Mouse (Mus musculus) liver, embryonic 13.5 days (tissue): Measurements from ENCODE around the gene Pdxdc1. TPM values are rescaled to one million over a fixed set of nuclear protein-coding genes. Genes with fewer than 3 reads are reported as not detected.
"Not testable (repeated sequence)": the region's sequence is repeated elsewhere in the genome, so short reads cannot be mapped to it uniquely, and the experiment has no call there.

ENCODE experiments used
- ATAC-seq: fragments of 200-750 bp; cut with Nextera tagmentation; 2 replicates; pipeline ENCODE4 v1.8.0; 2017; ENCODE audit warnings: low read depth, mild to moderate bottlenecking, moderate number of reproducible peaks, moderate library complexity
- DNase-seq: peaks from one replicate; pipeline ENCODE4 v3.0.0; 2022
- H3K27ac ChIP-seq: fragments of 300-500 bp; sonication (generic); 2 replicates; pipeline ENCODE4 v1.5.1; 2015; ENCODE audit warnings: moderate library complexity, mild to moderate bottlenecking, inconsistent platforms
- H3K27me3 ChIP-seq: fragments of 300-500 bp; sonication (generic); 2 replicates; pipeline ENCODE4 v1.6.1; 2015; ENCODE audit warnings: mild to moderate bottlenecking, inconsistent platforms
- H3K36me3 ChIP-seq: fragments of 300-500 bp; sonication (generic); 2 replicates; pipeline ENCODE4 v1.6.1; 2015; ENCODE audit warnings: mild to moderate bottlenecking, inconsistent platforms
- H3K4me1 ChIP-seq: fragments of 300-500 bp; sonication (generic); replicated peaks from 2 replicates; pipeline ENCODE4 v1.6.1; 2015; ENCODE audit warnings: inconsistent platforms
- H3K4me2 ChIP-seq: fragments of 300-500 bp; sonication (generic); 2 replicates; pipeline ENCODE4 v1.6.1; 2015; ENCODE audit warnings: inconsistent platforms, mild to moderate bottlenecking, moderate library complexity
- H3K4me3 ChIP-seq: fragments of 300-500 bp; sonication (generic); replicated peaks from 2 replicates; pipeline ENCODE4 v1.5.1; 2015; ENCODE audit warnings: mild to moderate bottlenecking, inconsistent platforms
- H3K9ac ChIP-seq: fragments of 300-500 bp; sonication (generic); 2 replicates; pipeline ENCODE4 v1.6.1; 2015; ENCODE audit warnings: mild to moderate bottlenecking, inconsistent platforms
- H3K9me3 ChIP-seq: fragments of 300-500 bp; sonication (generic); replicated peaks from 2 replicates; pipeline ENCODE4 v1.6.1; 2016; ENCODE audit warnings: inconsistent platforms
- WGBS: fragments of 180-500 bp; shearing (Covaris S2); methylation state at CpG from one replicate; pipeline ENCODE4 v1.1.7; 2015; ENCODE audit not compliant: insufficient replicate concordance; 5-methylcytosine and 5-hydroxymethylcytosine counted together
- polyA plus RNA-seq: library from polyadenylated mRNA; unstranded; fragments of >200 nt; fragmentation: Nextera tagmentation; extraction: Ambion mirVana; gene quantifications from 2 replicates; pipeline ENCODE4 v1.2.1, GENCODE M21; 2015

Pdxdc1 gene
- polyA plus RNA-seq, result 24.2 and 28.0 TPM in 2 replicates

DNA sequence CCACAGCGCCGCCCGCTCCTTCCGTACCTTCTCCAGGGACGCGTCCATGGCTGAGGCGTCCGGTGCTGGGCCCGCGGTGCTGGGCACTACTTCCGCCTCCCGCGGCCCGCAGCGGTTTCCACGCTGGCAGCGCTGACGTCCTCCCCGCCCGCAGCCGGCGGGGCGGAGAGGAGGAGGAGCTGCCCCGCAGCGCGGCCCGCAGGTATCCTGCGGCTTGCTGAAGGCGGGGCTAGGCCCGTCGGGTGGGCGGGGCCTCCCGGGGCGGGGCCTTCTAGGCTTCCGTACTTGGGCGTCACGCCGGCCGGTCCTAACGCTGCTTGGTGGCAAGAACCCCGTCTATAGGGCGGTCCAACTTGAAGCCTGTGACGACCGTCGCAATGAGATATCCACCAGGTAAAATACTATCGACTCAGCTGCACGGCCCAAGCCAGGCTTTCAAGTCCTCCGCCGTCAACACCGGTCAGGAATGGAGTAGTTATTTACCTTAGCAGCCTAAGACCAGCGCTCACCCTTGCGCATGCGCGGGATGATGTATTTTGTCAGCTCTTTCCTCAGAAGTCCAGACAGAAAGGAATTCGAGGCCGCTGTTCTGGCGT lies at the start of gene Pdxdc1, which contains the start of gene Mpv17l:
Pdxdc1 (minus strand) TSS at position 244 of the 596 bp plus-strand sequence.
Mpv17l (plus strand) TSS at position 274 of the 596 bp plus-strand sequence.
- peak; percentile 97 for DNase-seq
- H3K4me3 ChIP-seq, result peak within 1 kb of the TSS; percentile 96
- H3K4me2 ChIP-seq, result peak within 1 kb of the TSS; percentile 85
- peak within 1 kb of the TSS; percentile 96 for H3K9ac ChIP-seq
- no peaks in the 10 kb centered on the region for H3K27me3 ChIP-seq
- no peaks in the 10 kb centered on the region for H3K36me3 ChIP-seq
- H3K27ac ChIP-seq, result peak within 1 kb of the TSS; percentile 85
- ATAC-seq, result peak; percentile 96
- peaks cover 33% of the 10 kb centered on the region for H3K4me1 ChIP-seq
- under 1% methylated on average over 49 of the region's 57 CpGs for WGBS
- no peaks in the 10 kb centered on the region for H3K9me3 ChIP-seq

DNA sequence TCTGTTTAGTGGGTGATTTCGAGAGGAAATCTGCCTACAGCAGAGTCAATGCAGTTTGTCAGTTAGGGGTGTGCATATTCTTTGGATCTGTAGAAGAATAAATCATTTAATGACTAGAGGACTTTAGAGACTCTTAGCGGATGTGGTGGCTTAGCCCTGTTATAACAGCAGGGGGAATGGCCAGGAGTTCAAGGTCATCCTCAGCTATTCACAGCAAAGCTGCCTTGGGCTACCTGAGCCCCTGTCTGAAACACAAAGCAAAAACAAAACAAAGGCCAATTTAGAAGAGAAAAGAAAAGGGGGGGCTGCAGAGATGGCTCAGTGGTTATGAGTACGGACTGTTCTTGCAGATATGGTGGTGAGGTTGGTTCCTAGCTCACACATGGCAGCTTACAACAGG lies 48.3 kb upstream of the Pdxdc1 start:
- Histone ChIP-seq H3K9ac (no peak overlapping the region), H3K27ac (no peak overlapping the region), H3K4me3 (no peak overlapping the region), H3K4me2 (no peak overlapping the region), H3K4me1 (no peaks in the 10 kb centered on the region), H3K27me3 (no peaks in the 10 kb centered on the region), H3K36me3 (no peaks in the 10 kb centered on the region), H3K9me3 (no peaks in the 10 kb centered on the region)
- WGBS, result 53% methylated on average over 3 of the region's 3 CpGs
- no peak for ATAC-seq
- no peak for DNase-seq

DNA sequence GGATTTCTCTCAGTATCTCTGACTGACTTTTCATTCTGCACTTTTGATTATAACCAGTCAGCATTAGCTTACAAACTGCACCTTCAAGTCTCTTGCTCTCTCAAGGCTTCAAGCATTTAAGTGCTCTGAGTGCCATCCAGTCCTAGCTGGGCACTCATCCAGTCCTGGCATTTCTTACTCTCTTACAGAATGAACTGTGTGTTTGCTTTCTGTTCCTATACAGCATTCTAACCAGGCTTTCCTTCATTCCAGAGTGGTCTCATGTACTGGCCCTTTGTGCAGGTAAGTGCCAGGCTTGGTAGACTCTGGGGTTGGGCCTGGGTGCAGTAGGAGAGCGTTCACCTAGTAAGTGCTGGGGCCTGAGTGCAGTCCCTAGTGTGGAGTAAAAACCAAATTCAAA lies 43.4 kb upstream of the Pdxdc1 start:
- Histone ChIP-seq H3K27me3 (peaks cover 6% of the 10 kb centered on the region), H3K4me3 (no peak overlapping the region), H3K27ac (no peak overlapping the region), H3K36me3 (no peaks in the 10 kb centered on the region), H3K9ac (no peak overlapping the region), H3K4me2 (no peak overlapping the region), H3K4me1 (no peaks in the 10 kb centered on the region), H3K9me3 (no peaks in the 10 kb centered on the region)
- WGBS, result 75% methylated on average over 1 of the region's 1 CpGs
- DNase-seq (no peak), ATAC-seq (no peak)

DNA sequence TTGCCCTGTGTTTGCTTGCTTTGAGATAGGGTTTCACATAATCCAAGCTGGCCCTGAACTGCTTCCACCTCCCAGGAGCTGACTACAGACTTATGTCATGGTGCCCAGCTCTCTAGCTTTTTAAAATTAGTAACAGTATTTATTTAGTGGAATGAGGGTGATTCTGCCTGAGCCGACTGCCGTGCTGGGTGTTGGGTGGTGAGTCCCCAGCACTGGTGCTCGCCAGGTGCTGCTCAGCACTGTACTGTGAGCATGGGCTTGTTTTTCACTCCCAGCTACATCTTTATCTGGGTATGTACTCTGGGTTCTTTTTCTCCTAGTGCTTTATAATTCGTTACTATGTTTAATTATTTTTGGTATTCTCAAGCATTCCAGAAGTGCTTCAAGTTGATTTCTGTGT lies 42.2 kb upstream of the Pdxdc1 start:
- H3K9ac ChIP-seq, result no peak overlapping the region
- no peak for DNase-seq
- peaks cover 17% of the 10 kb centered on the region for H3K27me3 ChIP-seq
- no peak overlapping the region for H3K4me3 ChIP-seq
- 0 out of 2 replicates have a peak, but pooled peaks cover 5% of the 10 kb centered on the region for H3K4me1 ChIP-seq
- WGBS, result 59% methylated on average over 4 of the region's 4 CpGs
- no peaks in the 10 kb centered on the region for H3K9me3 ChIP-seq
- no peak overlapping the region for H3K27ac ChIP-seq
- no peak overlapping the region for H3K4me2 ChIP-seq
- no peak for ATAC-seq
- H3K36me3 ChIP-seq, result no peaks in the 10 kb centered on the region

DNA sequence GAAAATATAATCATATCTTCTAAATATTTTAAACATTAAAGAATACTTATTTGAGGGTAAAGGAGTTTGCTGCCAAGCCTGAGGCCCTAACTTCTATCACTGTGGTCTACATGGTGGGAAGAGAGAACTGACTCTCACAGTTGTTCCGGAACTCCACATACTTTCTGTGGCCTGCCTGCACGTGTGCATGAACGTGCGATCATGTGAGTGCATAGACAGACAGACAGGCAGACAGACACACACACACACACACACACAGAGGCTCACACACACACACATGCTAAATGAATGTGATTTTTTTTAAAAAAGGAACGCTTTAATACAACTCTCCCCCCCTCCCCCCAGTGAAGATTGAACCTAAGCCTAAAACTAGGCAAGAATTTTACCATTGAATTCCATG lies 41.8 kb upstream of the Pdxdc1 start:
- peaks cover 21% of the 10 kb centered on the region for H3K27me3 ChIP-seq
- H3K27ac ChIP-seq, result no peak overlapping the region
- 64% methylated on average over 5 of the region's 5 CpGs for WGBS
- H3K4me1 ChIP-seq, result 0 out of 2 replicates have a peak, but pooled peaks cover 5% of the 10 kb centered on the region
- DNase-seq, result no peak
- H3K9me3 ChIP-seq, result no peaks in the 10 kb centered on the region
- H3K4me2 ChIP-seq, result no peak overlapping the region
- H3K9ac ChIP-seq, result no peak overlapping the region
- no peak overlapping the region for H3K4me3 ChIP-seq
- ATAC-seq, result no peak
- H3K36me3 ChIP-seq, result no peaks in the 10 kb centered on the region

DNA sequence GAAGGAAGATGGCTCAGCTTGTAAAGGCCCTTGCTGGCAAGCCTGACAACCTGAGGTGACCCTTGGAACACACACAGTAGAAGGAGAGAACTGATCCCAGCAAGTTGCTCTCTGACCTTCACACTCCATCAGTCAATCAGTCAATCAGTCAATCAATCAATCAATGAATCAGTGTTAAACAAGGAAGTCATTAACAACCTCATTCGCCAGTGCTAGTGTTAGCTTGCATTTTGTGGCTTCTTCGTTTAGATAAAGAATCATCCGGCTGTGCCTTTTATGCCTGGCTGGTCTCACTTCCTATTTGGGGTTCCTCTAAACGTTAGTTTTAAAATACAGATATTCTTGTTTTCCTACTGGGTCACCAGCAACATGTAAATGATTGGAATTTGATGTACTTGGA lies 41.2 kb upstream of the Pdxdc1 start:
- Histone ChIP-seq H3K9me3 (no peaks in the 10 kb centered on the region), H3K36me3 (no peaks in the 10 kb centered on the region), H3K4me2 (no peak overlapping the region), H3K4me3 (no peak overlapping the region), H3K9ac (no peak overlapping the region), H3K27ac (no peak overlapping the region), H3K27me3 (peaks cover 27% of the 10 kb centered on the region), H3K4me1 (0 out of 2 replicates have a peak, but pooled peaks cover 5% of the 10 kb centered on the region)
- 19% methylated on average over 4 of the region's 4 CpGs for WGBS
- no peak for DNase-seq
- ATAC-seq, result no peak

DNA sequence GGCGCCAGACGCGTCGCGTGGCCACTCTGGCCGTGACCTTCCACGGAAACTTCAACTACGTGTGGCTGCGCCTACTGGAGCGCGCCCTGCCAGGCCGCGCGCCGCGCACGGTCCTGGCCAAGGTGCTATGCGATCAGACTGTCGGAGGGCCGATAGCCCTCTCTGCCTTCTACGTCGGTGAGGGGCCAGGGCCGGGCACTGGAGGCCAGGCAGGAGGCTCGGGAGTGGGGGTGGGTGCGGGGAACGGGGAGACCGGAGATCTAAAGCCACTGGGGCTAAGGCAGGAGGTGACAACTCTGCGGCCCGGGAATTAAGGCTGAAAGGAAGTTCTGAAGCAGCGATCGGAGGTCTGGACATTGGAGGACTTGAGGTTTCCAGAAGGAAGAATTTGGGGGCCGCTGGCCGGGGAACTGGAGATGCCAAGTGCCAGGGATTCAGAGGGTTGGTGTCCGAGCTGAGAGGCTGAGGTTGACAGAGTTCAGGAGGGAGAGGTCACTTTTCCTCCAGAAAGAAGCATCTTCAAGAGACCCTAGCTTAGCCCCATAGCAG lies 38.0 kb upstream of the Pdxdc1 start:
- Histone ChIP-seq H3K27ac (no peak overlapping the region), H3K27me3 (peaks cover 28% of the 10 kb centered on the region), H3K9ac (no peak overlapping the region; the same call in 1 of the 2 replicates), H3K36me3 (no peaks in the 10 kb centered on the region), H3K9me3 (no peaks in the 10 kb centered on the region), H3K4me3 (peak overlapping the region; percentile 49), H3K4me2 (peak overlapping the region; percentile 70), H3K4me1 (0 out of 2 replicates have a peak, but pooled peaks cover 5% of the 10 kb centered on the region)
- 3% methylated on average over 34 of the region's 34 CpGs for WGBS
- ATAC-seq (0 out of 2 replicates have a peak, but pooled peaks have one; percentile 26), DNase-seq (no peak)

DNA sequence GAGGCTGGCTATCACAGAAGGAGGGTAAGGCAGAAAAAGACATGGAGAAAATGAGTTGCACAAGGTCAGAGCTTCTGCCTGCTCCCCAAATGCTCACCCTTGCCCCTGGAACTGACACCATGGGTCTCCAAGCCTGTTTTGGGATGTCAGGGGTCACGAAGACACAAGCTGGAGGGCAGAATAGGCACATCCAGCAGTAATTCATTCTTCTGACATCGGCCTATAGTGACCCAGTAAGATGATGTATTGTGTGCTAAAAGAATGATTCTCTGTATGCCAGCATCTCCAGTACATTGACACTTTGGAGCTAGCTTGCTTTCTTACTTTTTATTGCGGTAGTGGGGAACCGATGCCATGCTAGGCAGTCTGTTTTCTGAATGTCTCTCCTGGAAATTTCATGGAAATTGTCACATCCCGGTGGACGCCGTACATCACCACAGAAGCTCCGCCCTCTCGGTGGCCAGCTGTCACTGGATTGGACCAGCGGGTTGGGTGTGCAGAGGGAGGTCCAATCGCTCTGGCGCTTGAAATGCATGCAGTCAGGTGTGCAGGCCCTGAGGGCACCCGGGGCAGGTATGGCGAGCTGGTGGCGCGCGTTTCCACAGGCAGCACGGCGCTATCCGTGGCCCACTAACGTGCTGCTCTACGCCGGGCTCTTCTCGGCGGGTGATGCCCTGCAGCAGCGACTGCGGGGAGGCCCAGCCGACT lies 37.4 kb upstream of the Pdxdc1 start:
- peaks cover 28% of the 10 kb centered on the region for H3K27me3 ChIP-seq
- H3K4me1 ChIP-seq, result 0 out of 2 replicates have a peak, but pooled peaks cover 5% of the 10 kb centered on the region
- H3K9me3 ChIP-seq, result no peaks in the 10 kb centered on the region
- DNase-seq (no peak), ATAC-seq (peak; percentile 50; the same call in 1 of the 2 replicates)
- H3K9ac ChIP-seq, result no peak overlapping the region; the same call in 1 of the 2 replicates
- WGBS, result 9% methylated on average over 25 of the region's 28 CpGs
- no peak overlapping the region for H3K27ac ChIP-seq
- H3K4me3 ChIP-seq, result peak overlapping the region; percentile 49
- H3K4me2 ChIP-seq, result peak overlapping the region; percentile 70
- H3K36me3 ChIP-seq, result no peaks in the 10 kb centered on the region

DNA sequence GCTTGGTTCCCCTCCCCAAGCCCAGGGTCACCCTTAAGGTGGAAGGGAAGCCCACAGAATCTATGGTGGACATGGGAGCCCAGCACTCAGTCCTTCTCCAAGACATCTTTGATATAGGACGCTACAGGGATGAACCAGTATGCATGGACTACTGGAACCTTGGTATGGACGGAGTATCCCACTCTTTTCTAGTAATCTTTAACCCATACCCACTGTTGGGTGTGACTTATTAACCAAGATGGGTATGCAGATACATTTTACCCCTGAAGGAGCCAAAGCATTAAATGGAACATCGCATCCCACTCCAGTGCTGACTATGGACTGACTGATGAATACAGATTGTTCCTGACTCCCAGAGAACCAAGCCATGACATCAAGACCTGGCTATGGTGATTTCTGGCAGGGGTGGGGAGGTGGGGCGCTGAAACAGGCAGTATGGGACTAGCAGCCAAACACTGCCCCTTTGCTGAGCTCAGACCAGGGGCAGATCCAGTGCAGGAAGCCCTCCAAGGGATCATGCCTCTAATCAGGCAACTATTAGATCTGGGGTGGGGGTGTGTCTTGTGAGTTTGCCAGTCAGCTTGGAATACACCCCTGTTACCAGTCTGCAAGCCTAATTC lies 24.6 kb upstream of the Pdxdc1 start:
- Histone ChIP-seq H3K9me3 (no peaks in the 10 kb centered on the region), H3K4me2 (no peak overlapping the region), H3K36me3 (no peaks in the 10 kb centered on the region), H3K4me3 (no peak overlapping the region), H3K4me1 (no peaks in the 10 kb centered on the region), H3K27me3 (no peaks in the 10 kb centered on the region), H3K9ac (no peak overlapping the region), H3K27ac (no peak overlapping the region)
- DNase-seq (no peak), ATAC-seq (no peak)
- WGBS, result 63% methylated on average over 4 of the region's 4 CpGs

DNA sequence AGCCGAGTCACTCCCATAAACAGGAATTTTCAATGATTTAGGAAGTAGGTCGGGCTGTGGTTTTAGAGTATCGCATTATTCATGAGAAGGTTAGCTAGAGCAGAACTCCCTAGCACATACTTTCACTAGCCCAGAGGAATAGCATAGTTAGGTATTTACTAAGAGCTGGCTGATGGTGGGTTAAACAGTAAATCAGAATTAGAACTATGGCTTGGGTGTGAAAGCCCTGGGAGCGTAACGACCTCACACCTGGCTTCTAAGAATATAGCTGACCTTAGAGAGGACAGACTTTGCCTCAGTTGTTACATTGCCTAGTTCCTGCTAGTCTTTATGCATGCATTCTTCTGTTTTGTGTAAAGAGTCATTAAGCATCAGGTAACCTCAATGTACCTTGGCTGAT lies 20.0 kb upstream of the Pdxdc1 start:
- H3K36me3 ChIP-seq, H3K9me3 ChIP-seq, H3K27ac ChIP-seq, H3K4me3 ChIP-seq, H3K4me1 ChIP-seq, ATAC-seq, DNase-seq, H3K9ac ChIP-seq, H3K4me2 ChIP-seq, H3K27me3 ChIP-seq: not testable (repeated sequence)
- 70% methylated on average over 5 of the region's 5 CpGs for WGBS

DNA sequence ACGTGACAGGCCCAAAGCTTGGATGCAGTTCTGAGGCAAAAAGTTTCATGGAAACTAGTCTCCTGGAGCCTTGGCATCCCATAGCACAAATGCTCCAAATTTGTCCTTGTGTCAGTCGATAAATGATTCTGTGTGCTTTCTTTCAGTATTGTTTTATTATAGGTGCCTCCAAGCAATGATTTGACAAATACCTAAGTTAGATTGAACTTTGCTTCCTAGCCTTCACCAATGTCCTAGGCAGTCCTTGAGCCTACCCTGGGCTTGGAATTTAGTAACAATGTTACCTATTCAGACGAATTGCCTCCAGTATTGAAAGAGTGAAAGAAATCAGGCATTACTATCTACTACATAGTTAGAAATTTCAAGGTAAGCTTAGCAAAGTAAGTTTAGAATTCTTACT lies 19.6 kb upstream of the Pdxdc1 start:
- not testable (repeated sequence) for H3K4me1 ChIP-seq, H3K4me2 ChIP-seq, H3K36me3 ChIP-seq, H3K27me3 ChIP-seq, DNase-seq, H3K9ac ChIP-seq, ATAC-seq, H3K27ac ChIP-seq, H3K9me3 ChIP-seq, H3K4me3 ChIP-seq
- 68% methylated on average over 3 of the region's 3 CpGs for WGBS
